Mouse (Mus musculus) heart, postnatal 0 days (tissue): ENCODE measurements at regions not wholly inside any gene's neighbourhood (a gene's known extent, or its start where the extent isn't known, plus 50 kb on each side); places are given as distances from the start of the nearest gene placed in this dataset.

Experiments used
- CTCF ChIP-seq: IDR thresholded peaks from 2 replicates; pipeline ENCODE4 v1.5.1; 2016; ENCODE audit warnings: antibody characterized with exemption, control low read depth, low read depth
- EP300 ChIP-seq: IDR thresholded peaks from 2 replicates; pipeline ENCODE4 v1.6.1; 2016; ENCODE audit warnings: antibody characterized with exemption, low read depth

GRCm38 (mm10) chr5:133898025-133898598 lies 201.4 kb upstream of the Castor2 start:
- peak; percentile 63 for TF ChIP-seq CTCF
- TF ChIP-seq EP300 = no peak
